Mouse (Mus musculus): ENCODE measurements at regions not wholly inside any gene's neighbourhood (a gene's known extent, or its start where the extent isn't known, plus 50 kb on each side); places are given as distances from the start of the nearest gene placed in this dataset.
A peak's percentile ranks its signal among the peaks of the same experiment; 100 is the strongest.

- DNase-seq (ENCODE audit: low read depth, low spot score) = no peak
Measured at GRCm38 (mm10) chr1:98192671-98193070, 97.2 kb upstream of the Pam start.

GRCm38 (mm10) chr1:98192044-98192484 is 96.6 kb upstream of the Pam start:
- no peak for DNase-seq (ENCODE audit: low read depth, low spot score)

- DNase-seq (ENCODE audit: low read depth, low spot score) = no peak
Measured at GRCm38 (mm10) chr1:98191331-98191730, 95.9 kb upstream of the Pam start.

- DNase-seq (ENCODE audit: low read depth, low spot score) = no peak
Measured at GRCm38 (mm10) chr1:98190741-98191140, 95.3 kb upstream of the Pam start.

DNA sequence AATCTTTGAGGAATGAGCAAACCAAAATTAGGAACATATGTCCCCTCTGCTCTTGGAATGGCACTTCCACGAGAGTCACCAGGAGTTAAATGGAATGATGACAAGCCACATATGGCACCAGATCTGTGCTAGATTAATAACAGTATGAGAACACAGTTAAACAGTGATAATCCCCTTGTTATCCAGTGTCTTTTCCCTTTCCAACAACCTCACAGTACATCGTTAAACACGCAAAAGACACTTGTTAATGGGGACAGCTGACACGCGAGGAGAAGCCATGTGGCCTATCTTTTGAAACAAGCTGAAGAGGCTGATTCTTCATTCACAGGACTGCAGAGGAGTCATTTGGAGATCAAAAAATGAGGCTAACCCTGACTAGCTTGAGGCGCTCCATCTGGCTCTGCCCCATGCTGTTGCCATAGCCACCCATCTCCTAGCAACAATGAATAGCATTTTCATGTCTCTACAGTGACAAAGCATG is 94.6 kb upstream of the Pam start:
- peak; percentile 46 for DNase-seq (ENCODE audit: low read depth, low spot score)

- no peak for DNase-seq (ENCODE audit: low read depth, low spot score)
Measured at GRCm38 (mm10) chr1:98180372-98180771, 84.9 kb upstream of the Pam start.

GRCm38 (mm10) chr1:98179030-98179429 is 83.6 kb upstream of the Pam start:
- DNase-seq (ENCODE audit: low read depth, low spot score) = no peak

- DNase-seq (ENCODE audit: low read depth, low spot score) = no peak
Measured at GRCm38 (mm10) chr1:98174811-98175132, 79.3 kb upstream of the Pam start.

DNA sequence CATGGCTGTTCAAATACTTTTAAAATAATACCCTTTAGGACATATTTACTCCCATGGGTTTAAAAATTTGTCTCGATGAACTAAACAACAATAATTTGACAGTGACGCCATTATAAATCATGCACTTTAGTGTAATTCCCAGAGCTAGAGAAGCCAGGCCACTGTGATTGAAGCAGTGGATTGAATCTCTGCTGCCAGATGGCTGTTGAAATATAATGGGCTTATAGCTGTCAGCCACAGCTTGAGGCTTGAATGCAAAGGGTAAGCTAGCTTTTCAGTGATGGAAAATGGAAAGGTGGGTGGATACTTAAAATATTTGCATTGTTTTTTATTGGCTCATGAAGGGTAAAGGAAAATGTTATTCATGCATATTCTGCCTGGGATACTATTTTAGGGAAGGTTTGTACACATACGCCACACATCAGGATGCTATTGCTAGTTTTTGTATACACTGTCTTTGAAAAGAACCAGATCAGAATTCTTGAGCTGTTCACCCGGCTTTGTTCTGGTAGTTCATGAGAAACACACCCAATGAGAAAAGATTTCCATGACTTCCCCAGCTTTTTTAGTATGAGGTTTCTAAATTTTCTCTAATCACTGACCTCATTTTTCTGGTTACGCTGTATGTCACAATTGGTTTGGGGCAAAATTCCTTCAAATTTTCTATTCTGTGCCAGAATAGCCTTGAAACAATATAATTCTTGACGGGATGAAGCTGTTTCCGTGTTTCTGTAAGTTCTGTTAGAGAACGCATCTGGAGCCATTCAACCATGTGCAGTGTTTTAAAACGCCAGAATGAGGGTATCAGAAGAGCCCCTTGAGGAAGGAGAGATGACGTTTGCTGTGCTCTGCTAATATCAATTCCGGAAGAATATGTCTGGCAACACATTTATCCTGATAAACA is 78.7 kb upstream of the Pam start:
- no peak for DNase-seq (ENCODE audit: low read depth, low spot score)

DNA sequence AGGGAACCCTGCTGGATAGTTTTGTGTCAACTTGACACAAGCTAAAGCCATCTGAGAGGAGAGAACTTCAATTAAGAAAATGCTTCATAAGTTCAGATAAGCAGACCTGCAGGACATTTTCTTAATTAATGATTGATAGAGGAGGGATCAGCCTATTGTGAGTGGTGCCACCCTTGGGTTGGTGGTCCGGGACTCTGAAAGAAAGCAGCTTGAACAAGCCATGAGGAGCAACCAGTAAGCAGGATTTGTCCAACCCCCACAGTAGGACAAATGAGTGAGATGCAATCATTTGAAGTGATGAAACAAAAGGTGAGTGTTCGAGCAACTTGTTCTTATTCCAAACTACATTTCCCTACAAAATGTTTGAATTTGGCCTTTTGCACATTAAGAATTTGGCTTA is 78.0 kb upstream of the Pam start:
- DNase-seq (ENCODE audit: low read depth, low spot score) = no peak

- DNase-seq (ENCODE audit: low read depth, low spot score) = no peak
Measured at GRCm38 (mm10) chr1:98171291-98171690, 75.8 kb upstream of the Pam start.

- DNase-seq (ENCODE audit: low read depth, low spot score) = no peak
Measured at GRCm38 (mm10) chr1:98169352-98169751, 73.9 kb upstream of the Pam start.

- DNase-seq (ENCODE audit: low read depth, low spot score) = no peak
Measured at GRCm38 (mm10) chr1:98167800-98168199, 72.4 kb upstream of the Pam start.

DNA sequence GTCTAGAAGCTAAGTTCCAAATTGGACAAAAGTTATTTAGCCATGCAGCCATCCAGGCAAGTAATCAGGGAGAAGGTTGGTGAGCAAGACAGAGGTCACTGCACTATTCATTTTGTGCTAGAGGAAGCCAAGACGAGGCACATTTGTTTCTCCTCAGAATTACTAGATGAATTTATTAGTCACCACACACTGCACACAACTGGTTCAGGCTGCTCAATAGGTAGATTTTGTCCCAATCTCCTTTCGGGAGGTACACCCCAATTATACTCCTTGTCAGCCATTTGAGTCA is 67.1 kb upstream of the Pam start:
- DNase-seq (ENCODE audit: low read depth, low spot score) = no peak

- no peak for DNase-seq (ENCODE audit: low read depth, low spot score)
Measured at GRCm38 (mm10) chr1:98161882-98162638, 66.6 kb upstream of the Pam start.

DNA sequence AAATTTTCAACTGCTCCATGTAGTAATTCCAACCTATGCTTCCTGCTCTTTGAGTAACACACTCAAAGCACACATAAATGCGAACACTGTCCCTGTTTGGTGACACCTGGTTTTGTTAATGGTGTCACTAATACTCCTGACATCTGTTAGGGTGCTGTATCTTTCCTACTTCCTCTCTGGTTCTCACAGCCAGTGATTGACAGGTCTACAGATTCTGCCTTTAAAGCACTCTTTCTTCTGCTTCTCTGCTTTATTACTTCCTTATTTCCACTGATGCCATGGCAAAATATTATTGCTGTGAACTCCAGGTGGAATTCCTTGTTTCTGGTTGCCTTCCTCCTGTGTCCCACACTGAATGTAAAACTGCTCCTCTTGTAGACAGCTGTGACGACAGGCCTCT is 63.5 kb upstream of the Pam start:
- no peak for DNase-seq (ENCODE audit: low read depth, low spot score)

GRCm38 (mm10) chr1:98147361-98147760 is 51.9 kb upstream of the Pam start:
- DNase-seq (ENCODE audit: low read depth, low spot score) = no peak

Measured in retina, postnatal 7 days (tissue).